Mouse (Mus musculus) cerebellum, adult 2 months (tissue): ENCODE measurements around the gene Olfr95.

Source experiments
- CTCF ChIP-seq: fragments of 200-500 bp; IDR thresholded peaks from 2 replicates; pipeline ENCODE4 v1.5.1; 2011; ENCODE audit warnings: low read depth, mild to moderate bottlenecking, control low read depth, low read length, moderate library complexity, borderline replicate concordance; ENCODE audit not compliant: insufficient read depth
- POLR2A ChIP-seq: fragments of 200-500 bp; IDR thresholded peaks from 2 replicates; pipeline ENCODE4 v1.6.1; 2011; ENCODE audit warnings: low read length, control low read depth, borderline replicate concordance; ENCODE audit not compliant: insufficient read depth

DNA sequence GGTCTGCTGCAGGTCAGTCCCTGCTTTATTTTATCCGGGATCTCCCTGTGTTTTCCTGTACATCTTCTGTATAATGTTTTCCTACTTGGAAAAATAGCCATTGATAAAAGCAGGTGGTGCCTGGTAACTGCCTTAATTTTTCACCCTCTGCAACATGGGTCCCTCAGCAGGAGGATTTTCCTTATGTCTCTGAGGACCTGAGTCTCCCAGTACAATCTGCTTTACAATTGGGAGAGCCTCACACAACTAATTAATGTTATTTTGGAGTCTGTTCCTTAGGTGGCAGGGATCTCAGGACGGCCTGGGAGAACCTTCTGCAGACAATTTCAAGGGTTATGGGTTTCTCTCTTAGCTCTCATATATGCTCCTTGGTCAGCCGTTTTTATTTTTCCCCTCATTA, at the start of gene Olfr95:
- no peak for TF ChIP-seq POLR2A
- no peak for TF ChIP-seq CTCF
